Mouse (Mus musculus) hindbrain, embryonic 11.5 days (tissue): ENCODE measurements around the gene C1qb. TPM values are rescaled to one million over a fixed set of nuclear protein-coding genes. Genes with fewer than 3 reads are reported as not detected.

Experiments
- ATAC-seq: fragments of 200-750 bp; cut with Nextera tagmentation; 2 replicates; pipeline ENCODE4 v1.8.0; 2017; ENCODE audit warnings: mild to moderate bottlenecking, moderate TSS enrichment, moderate library complexity; ENCODE audit not compliant: low FRiP score
- DNase-seq: peaks from one replicate; pipeline ENCODE4 v3.0.0-alpha.2; 2015; ENCODE audit warnings: low spot score
- H3K27ac ChIP-seq: fragments of 300-500 bp; sonication (generic); 2 replicates; pipeline ENCODE4 v1.5.1; 2014; ENCODE audit warnings: mild to moderate bottlenecking, low read depth, low read length
- H3K27me3 ChIP-seq: fragments of 300-500 bp; sonication (generic); 2 replicates; pipeline ENCODE4 v1.6.1; 2014; ENCODE audit warnings: mild to moderate bottlenecking, low read length, moderate library complexity, mixed read lengths; ENCODE audit not compliant: control insufficient read depth, insufficient read depth
- H3K36me3 ChIP-seq: fragments of 300-500 bp; sonication (generic); 2 replicates; pipeline ENCODE4 v1.6.1; 2014; ENCODE audit warnings: mild to moderate bottlenecking, low read length, moderate library complexity, mixed read lengths; ENCODE audit not compliant: control insufficient read depth, insufficient read depth
- H3K4me1 ChIP-seq: fragments of 300-500 bp; sonication (generic); replicated peaks from 2 replicates; pipeline ENCODE4 v1.6.1; 2014; ENCODE audit warnings: low read length, mixed read lengths; ENCODE audit not compliant: control insufficient read depth, insufficient read depth
- H3K4me2 ChIP-seq: fragments of 300-500 bp; sonication (generic); replicated peaks from 2 replicates; pipeline ENCODE4 v1.6.1; 2014; ENCODE audit warnings: mild to moderate bottlenecking, low read depth, low read length
- H3K4me3 ChIP-seq: fragments of 300-500 bp; sonication (generic); 2 replicates; pipeline ENCODE4 v1.5.1; 2014; ENCODE audit warnings: low read depth, low read length
- H3K9ac ChIP-seq: fragments of 300-500 bp; sonication (generic); 2 replicates; pipeline ENCODE4 v1.6.1; 2014; ENCODE audit warnings: low read depth, low read length
- H3K9me3 ChIP-seq: fragments of 300-500 bp; sonication (generic); 2 replicates; pipeline ENCODE4 v1.6.1; 2016; ENCODE audit warnings: low read length; ENCODE audit not compliant: control insufficient read depth
- WGBS: fragments of 180-500 bp; shearing (Covaris S2); extraction: QIAGEN DNeasy Blood & Tissue Kit; methylation state at CpG from one replicate; pipeline ENCODE4 v1.1.7; 2014; 5-methylcytosine and 5-hydroxymethylcytosine counted together
- polyA plus RNA-seq: library from polyadenylated mRNA; unstranded; fragments of >200 nt; fragmentation: Nextera tagmentation; extraction: Ambion mirVana; gene quantifications from 2 replicates; pipeline ENCODE4 v1.2.1, GENCODE M21; 2014

Gene C1qb
- polyA plus RNA-seq, 1 experiment from 2014 or later = 40.3 TPM

DNA sequence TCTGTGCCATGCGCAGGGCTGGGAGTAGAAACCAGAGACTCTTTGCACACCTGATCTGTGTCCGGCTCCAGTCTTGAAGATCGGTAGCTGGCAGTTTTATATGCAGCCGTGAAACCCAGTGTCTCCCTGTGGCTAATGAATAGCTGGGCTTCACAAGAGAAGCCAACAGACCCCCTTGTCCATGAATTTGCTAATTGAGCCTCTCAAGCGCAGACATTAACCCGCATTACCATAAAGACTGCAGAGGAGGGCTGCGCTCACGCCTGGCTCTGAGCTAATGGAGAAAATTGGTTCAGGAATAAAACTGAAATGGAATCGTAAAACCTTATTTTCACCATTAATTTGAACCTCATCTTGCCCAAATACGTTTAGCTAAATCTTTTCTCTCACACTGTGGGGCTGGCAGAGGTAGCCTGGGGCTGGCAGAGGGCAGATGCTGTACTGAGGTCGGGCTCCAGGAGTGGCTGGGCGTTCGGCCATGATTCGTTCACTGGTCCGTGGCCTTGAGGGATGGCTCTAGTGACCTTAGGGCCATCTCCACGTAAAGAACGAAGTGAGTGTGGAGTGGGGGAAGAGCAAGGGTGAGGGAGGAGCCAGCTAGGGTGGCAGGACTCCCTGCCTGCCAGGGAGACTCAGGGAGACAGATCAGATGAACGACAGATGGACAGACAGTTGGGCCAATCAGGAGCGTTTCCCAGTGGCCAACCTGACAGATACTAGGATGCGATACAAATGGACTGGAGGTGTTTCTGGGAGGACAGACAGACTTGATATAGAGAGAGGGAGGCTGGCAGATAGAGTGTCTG, 30.6 kb upstream of the C1qb start:
- Histone ChIP-seq H3K4me1 (peaks cover 4% of the 10 kb centered on the region), H3K27me3 (0 out of 2 replicates have a peak, but pooled peaks cover under 1% of the 10 kb centered on the region), H3K27ac (peak overlapping the region; percentile 25; the same call in 1 of the 2 replicates), H3K9me3 (no peaks in the 10 kb centered on the region), H3K4me2 (no peak overlapping the region; the same call in 1 of the 2 replicates), H3K9ac (no peak overlapping the region), H3K36me3 (no peaks in the 10 kb centered on the region), H3K4me3 (no peak overlapping the region)
- DNase-seq (no peak), ATAC-seq (no peak)
- 59% methylated on average over 20 of the region's 20 CpGs for WGBS

DNA sequence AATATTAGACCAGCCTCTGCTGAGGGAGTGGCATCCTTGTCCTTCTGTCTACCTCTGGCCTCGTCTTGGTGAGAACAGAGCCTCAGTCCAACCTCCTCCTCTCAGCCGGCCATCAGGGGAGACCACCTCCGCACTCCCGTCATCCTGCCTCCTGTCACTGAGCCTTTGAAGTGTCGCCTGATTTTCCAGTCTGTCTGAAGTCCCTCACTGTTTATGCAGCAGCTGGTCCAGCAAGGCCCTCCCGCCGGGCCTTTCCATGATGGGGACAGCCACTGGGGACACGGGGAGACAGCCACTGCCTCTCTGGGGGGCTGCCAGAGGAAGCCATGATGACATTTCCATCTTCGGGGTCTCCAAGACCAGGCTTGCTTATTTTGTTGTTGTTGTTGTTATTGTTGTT, 26.9 kb upstream of the C1qb start:
- peak; percentile 45 for DNase-seq
- WGBS = 8% methylated on average over 9 of the region's 9 CpGs
- no peak overlapping the region for H3K4me3 ChIP-seq
- H3K27me3 ChIP-seq = 0 out of 2 replicates have a peak, but pooled peaks cover 2% of the 10 kb centered on the region
- H3K27ac ChIP-seq = peak overlapping the region; percentile 54; the same call in 1 of the 2 replicates
- peaks cover 7% of the 10 kb centered on the region for H3K4me1 ChIP-seq
- no peaks in the 10 kb centered on the region for H3K36me3 ChIP-seq
- H3K4me2 ChIP-seq = no peak overlapping the region
- no peak overlapping the region for H3K9ac ChIP-seq
- ATAC-seq = no peak
- H3K9me3 ChIP-seq = no peaks in the 10 kb centered on the region

DNA sequence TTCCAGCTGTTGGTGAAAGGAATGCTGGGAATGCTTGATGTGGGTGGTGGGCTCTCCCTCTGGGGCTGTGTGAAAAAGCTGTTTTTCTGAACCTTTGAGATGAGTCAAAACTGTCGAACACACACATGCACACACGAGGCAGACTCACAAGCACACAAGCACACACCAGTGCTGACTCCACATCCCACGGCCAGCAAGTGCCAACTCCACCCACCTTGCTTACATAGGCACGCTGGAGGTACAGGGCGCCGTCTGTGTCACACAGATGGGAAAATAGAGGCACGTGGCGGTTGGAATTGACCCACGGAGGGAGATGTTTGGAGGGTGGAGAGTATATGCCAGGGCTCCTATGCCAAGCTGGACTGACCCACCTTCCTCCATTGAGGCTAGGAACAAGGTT, 25.8 kb upstream of the C1qb start:
- ATAC-seq (no peak), DNase-seq (no peak)
- Histone ChIP-seq H3K4me2 (peak overlapping the region; percentile 8; the same call in 1 of the 2 replicates), H3K4me3 (no peak overlapping the region), H3K9ac (no peak overlapping the region), H3K36me3 (no peaks in the 10 kb centered on the region), H3K9me3 (no peaks in the 10 kb centered on the region), H3K4me1 (peaks cover 7% of the 10 kb centered on the region), H3K27me3 (peaks cover 3% of the 10 kb centered on the region; the same call in 1 of the 2 replicates), H3K27ac (no peak overlapping the region)
- 35% methylated on average over 9 of the region's 9 CpGs for whole genome bisulfite sequencing

DNA sequence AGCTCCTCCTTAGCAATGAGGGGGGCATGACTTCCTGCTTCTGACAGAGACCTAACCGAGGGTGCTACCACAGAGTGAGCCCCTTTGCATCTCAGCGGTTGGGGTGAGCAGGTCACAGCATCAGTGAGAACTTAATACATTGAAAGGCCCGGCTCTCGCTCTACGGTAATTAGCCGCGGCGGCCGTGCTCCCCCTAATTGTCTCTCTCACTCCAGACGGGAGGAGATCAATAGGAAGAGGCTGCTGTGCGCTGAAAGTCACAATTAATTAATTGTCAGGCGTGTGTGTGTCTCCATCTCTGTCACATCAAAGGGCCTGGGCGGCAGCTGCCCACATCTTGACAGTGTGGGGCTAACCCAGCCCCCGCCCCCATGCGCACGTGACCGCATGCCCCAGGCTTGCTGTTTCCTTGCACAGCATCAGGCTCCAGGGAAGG, 25.2 kb upstream of the C1qb start:
- WGBS = 2% methylated on average over 17 of the region's 17 CpGs
- H3K36me3 ChIP-seq = no peaks in the 10 kb centered on the region
- H3K9ac ChIP-seq = no peak overlapping the region
- H3K4me2 ChIP-seq = peak overlapping the region; percentile 8; the same call in 1 of the 2 replicates
- peak; percentile 83 for ATAC-seq
- H3K9me3 ChIP-seq = no peaks in the 10 kb centered on the region
- H3K4me1 ChIP-seq = peaks cover 7% of the 10 kb centered on the region
- DNase-seq = peak; percentile 60
- H3K27ac ChIP-seq = peak overlapping the region; percentile 69
- no peak overlapping the region for H3K4me3 ChIP-seq
- H3K27me3 ChIP-seq = peaks cover 8% of the 10 kb centered on the region; the same call in 1 of the 2 replicates

DNA sequence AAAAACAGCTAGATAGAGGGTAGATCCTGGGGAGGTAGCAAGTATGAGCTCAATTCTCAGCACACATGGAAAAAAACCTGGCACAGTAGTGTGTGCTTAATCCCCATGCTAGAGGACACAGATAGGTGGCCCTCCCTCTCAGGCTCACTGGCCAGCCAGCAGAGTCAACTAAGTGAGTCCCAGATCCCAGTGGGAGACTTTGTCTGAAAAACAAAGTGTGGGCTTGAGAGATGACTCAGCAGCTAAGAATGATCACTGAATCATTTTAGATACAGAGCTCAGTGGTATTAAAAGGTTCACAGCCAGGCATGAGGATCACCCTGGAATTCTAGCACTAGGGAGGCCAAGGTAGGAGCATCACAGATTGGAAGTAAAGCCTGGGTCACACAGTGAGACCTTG, 21.8 kb upstream of the C1qb start:
- no peak for DNase-seq
- no peak overlapping the region for H3K9ac ChIP-seq
- no peak for ATAC-seq
- peaks cover 28% of the 10 kb centered on the region for H3K27me3 ChIP-seq
- H3K36me3 ChIP-seq = no peaks in the 10 kb centered on the region
- H3K4me2 ChIP-seq = no peak overlapping the region
- peaks cover 11% of the 10 kb centered on the region for H3K4me1 ChIP-seq
- no peaks in the 10 kb centered on the region for H3K9me3 ChIP-seq
- no peak overlapping the region for H3K4me3 ChIP-seq
- no peak overlapping the region for H3K27ac ChIP-seq

DNA sequence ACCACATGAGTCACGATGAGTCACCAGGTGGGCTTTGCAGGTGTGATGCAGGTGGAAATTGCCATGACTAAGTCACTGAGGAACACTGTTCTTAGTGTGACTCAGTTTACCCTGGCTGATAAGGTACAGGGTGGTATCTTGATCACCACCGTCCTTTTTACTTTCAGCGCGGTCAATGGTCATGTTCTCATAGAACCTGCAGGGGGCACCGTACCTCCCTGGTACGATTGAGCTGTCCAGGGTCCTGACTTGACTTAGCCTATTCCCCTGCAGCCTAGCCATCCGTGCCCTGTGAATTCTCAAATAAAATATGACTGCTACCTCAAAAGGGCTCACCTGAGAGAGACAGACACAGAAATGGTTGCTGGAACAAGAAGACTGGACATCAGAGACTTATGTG, 21.0 kb upstream of the C1qb start:
- H3K4me1 ChIP-seq = peaks cover 11% of the 10 kb centered on the region; the same call in 1 of the 2 replicates
- DNase-seq = peak; percentile 83
- ATAC-seq = 0 out of 2 replicates have a peak, but pooled peaks have one; percentile 19
- H3K27me3 ChIP-seq = peaks cover 28% of the 10 kb centered on the region
- H3K27ac ChIP-seq = no peak overlapping the region
- no peak overlapping the region for H3K4me2 ChIP-seq
- no peak overlapping the region for H3K4me3 ChIP-seq
- H3K9ac ChIP-seq = no peak overlapping the region
- no peaks in the 10 kb centered on the region for H3K9me3 ChIP-seq
- H3K36me3 ChIP-seq = no peaks in the 10 kb centered on the region
- WGBS = 12% methylated on average over 7 of the region's 7 CpGs

DNA sequence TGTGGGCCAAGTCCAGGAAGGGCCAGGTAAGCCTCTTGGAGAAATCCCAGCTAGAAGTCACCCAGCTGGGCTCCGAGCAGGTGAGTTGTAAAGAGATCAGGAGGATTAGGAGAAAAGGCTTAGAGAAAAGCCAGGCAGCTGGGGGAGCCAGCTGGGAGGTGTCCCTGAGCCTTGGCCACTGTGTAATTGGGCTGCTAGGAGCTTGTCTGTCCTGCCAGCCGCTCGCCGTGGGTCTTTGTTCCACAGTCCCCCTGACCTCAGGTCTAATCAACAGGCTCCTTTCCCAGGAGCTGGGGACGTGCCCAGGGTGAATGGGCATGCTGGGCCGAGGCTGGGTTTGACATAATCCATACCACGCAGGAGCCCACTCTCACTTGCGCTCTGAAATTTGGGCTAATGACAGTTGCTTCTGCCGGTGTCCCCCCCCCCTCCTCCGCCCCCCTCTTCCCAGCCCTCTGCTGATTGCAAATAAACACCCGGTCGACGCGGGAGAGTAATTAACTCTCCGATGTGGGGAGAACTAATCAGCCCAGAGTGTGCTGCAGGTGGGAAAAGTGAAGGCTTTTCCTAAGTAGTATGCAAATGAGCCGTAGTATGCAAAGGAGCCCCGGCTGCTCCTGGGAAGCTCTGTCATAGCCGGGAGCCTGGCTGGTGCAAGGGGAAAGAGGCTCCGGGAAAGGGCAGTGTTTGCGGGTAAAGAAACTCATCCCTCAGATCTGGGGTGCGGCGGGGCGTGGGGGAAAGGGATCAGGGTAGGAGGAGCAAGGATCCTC, 19.0 kb upstream of the C1qb start:
- Histone ChIP-seq H3K27ac (no peak overlapping the region), H3K9ac (no peak overlapping the region), H3K4me2 (no peak overlapping the region; the same call in 1 of the 2 replicates), H3K9me3 (no peaks in the 10 kb centered on the region), H3K4me1 (0 out of 2 replicates have a peak, but pooled peaks cover 3% of the 10 kb centered on the region), H3K36me3 (no peaks in the 10 kb centered on the region), H3K27me3 (peaks cover 27% of the 10 kb centered on the region), H3K4me3 (no peak overlapping the region)
- WGBS = 2% methylated on average over 23 of the region's 23 CpGs
- DNase-seq = no peak
- ATAC-seq = peak; percentile 49; the same call in 1 of the 2 replicates

DNA sequence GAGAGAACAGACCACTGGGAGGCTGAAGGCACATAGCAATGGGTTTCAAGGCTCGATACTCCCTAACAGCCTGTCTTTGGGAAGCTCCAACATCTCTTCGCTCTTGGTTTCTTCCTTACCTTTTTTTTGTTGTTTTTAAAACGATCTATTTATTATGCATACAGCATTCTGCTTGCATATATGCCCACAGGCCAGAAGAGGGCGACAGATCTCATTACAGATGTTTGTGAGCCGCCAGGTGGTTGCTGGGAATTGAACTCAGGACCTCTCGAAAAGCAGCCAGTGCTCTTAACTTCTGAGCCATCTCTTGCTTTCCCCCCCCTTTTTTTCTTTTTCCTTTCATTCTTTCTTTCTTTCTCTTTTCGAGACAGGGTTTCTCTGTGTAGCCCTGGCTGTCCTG, 13.2 kb upstream of the C1qb start:
- no peaks in the 10 kb centered on the region; the same call in 1 of the 2 replicates for H3K4me1 ChIP-seq
- 59% methylated on average over 7 of the region's 7 CpGs for WGBS

More for the DNA sequence above, 13.2 kb upstream of the C1qb start:
- ATAC-seq (no peak), DNase-seq (no peak)
- no peak overlapping the region for H3K4me2 ChIP-seq
- no peaks in the 10 kb centered on the region for H3K9me3 ChIP-seq
- H3K9ac ChIP-seq = no peak overlapping the region
- no peak overlapping the region for H3K27ac ChIP-seq
- H3K27me3 ChIP-seq = peaks cover 26% of the 10 kb centered on the region
- no peaks in the 10 kb centered on the region for H3K36me3 ChIP-seq
- no peak overlapping the region for H3K4me3 ChIP-seq
